Mouse (Mus musculus): ENCODE measurements around the gene Fzd4.

- TF ChIP-seq CTCF (conservative IDR thresholded peaks at IDR 0.05; ENCODE audit: low read length): peak; percentile 60
- no peak for TF ChIP-seq POU5F1 (IDR thresholded peaks at IDR 0.05; ENCODE audit: borderline replicate concordance, low read length)
- TF ChIP-seq NANOG (IDR thresholded peaks at IDR 0.05; ENCODE audit: borderline replicate concordance, low read length): no peak
These were observed 33.4 kb downstream of the Fzd4 start for GRCm38 (mm10) chr7:89437589-89437988.

Measured in E14TG2a.4 (cell line).